Mouse (Mus musculus) heart, adult 8-10 months (tissue): ENCODE data around the gene Cdhr4. TPM values are rescaled to one million over a fixed set of nuclear protein-coding genes. Genes with fewer than 3 reads are reported as not detected.
"Not testable (repeated sequence)": the region's sequence is repeated elsewhere in the genome, so short reads cannot be mapped to it uniquely, and the experiment has no call there.

Experiments
- DNase-seq: peaks from one replicate; pipeline ENCODE4 v3.0.0; 2022; ENCODE audit warnings: low spot score
- total RNA-seq, 4 experiments: library from RNA; stranded (reverse); gene quantifications; 2 replicates each; pipeline ENCODE4 v1.2.4; 2022

Gene Cdhr4
- total RNA-seq, 4 experiments from 2014 or later, result 0.17 to 0.41 (median 0.19) TPM; not detected in 1

DNA sequence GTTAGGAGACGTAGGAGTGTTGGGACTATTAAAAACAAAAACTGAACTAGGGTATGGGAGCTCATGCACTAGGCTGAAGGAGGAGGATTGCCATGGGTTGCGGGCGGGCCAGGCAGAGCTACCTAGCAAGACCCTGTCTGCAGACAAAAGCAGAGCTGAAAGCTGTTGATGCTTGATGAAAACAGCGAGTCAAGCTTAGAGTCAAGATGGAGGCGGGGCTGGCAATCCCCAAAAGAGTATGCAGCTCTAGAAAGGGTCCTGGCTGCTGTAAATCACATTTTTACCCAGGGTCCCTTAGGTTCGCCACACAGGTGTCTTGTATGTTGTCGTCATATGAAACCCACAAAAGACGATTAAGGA lies 11.2 kb downstream of the Cdhr4 start:
- DNase-seq, result no peak

- no peak for DNase-seq
Measured at GRCm38 (mm10) chr9:108008041-108008440, 15.7 kb downstream of the Cdhr4 start.

DNA sequence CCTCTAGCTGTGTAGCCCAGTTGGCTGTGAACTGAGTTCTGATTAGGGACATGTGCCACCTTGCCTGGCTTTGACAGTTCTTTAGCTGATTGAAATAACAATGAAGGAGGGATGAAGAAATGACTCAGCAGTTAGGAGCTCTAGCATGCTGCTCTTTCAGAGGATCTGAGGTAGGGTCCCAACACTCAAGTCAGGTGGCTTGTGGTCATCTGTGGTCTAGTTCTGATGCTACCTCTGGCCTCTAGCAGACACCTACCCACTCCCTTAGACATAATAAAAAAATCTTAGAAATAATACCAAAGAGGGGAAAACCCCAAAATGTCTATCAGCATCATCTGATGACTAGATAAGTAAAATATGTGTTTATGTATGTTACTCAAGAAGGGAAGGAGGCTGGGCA lies 18.1 kb downstream of the Cdhr4 start:
- DNase-seq, result no peak

- DNase-seq, result not testable (repeated sequence)
Measured at GRCm38 (mm10) chr9:108013577-108013976, 21.3 kb downstream of the Cdhr4 start.

DNA sequence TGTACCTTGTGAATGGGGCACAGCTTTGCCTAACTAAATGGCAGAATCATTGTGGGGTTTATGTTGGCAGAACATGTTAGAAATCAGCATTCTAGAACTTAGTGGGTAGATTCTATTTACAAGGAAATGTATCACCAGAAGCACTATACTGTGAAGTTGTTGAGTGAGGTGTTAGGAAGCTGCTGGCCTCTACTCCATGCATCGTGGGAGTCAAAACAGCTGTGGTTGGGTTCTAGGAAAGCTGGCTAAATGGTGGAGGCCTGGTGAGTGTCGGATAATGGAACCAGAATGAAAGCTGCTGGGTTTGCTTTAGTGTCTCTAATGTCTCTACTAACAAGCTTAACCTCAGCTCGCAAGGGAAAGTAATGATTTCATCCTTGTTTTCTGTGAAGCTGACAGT lies 24.8 kb downstream of the Cdhr4 start:
- no peak for DNase-seq

DNA sequence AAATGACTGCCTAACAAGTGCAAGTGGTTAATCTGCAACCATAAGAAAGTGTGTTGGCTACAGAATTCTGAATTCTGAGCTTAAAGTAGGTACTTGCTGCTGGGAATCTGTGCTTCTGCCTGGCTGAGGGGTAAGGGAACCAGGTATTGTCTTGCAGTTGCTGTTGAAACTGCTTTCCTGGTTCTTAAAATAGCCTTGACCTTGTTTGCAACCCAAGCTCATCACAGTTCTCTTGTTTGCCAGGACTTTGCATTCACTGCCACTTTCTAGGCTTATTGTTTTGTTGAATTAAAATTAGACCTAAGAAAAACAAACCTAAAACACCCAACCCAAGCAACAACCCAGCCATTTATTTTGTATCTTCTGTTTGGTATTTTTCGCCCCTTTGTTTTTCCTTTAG lies 28.4 kb downstream of the Cdhr4 start:
- DNase-seq, result no peak

GRCm38 (mm10) chr9:108023216-108023615 lies 30.9 kb downstream of the Cdhr4 start:
- DNase-seq, result no peak

- no peak for DNase-seq
Measured at GRCm38 (mm10) chr9:108026584-108026983, 34.3 kb downstream of the Cdhr4 start.

DNA sequence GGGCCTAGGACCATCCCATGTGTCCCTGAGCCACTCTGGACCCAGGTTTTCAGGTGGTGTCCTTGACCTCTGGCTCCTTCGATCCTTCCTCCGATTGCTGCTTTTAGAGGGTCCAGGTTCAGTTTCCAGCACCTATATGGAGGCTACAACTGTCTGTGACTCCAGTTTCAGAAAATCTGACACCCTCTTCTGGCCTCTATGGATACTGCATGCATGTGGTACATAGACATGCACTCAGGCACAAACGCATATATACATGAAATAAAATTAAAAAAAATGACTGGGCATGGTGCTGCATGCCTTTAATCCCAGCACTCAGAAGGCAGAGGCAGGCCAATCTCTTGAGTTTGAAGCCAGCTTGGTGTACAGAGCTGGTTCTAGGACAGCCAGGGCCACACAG lies 35.6 kb downstream of the Cdhr4 start:
- DNase-seq, result no peak

DNA sequence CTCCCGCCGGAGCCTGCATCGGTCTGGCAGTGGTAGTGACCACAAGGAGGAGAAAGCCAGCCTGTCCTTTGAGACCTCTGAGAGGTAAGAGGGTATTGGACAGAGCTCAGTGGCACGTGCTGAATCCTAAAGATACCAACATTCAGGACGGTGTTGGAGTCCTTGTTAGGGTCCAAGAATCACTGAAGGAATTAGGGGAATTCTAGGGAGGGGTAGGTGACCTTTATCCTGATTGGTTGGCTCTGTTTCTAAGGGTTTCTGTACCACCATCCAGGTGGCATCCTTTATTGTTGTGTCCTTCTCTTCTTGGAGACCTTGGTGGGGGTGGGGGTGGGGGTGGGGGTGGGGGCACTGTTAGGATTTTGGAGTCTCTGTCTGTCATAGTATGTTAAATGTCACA lies 39.8 kb downstream of the Cdhr4 start:
- no peak for DNase-seq

- no peak for DNase-seq
Measured at GRCm38 (mm10) chr9:108035331-108036156, 43.2 kb downstream of the Cdhr4 start.

- DNase-seq, result no peak
Measured at GRCm38 (mm10) chr9:108044751-108045492, 52.6 kb downstream of the Cdhr4 start.

- no peak for DNase-seq
Measured at GRCm38 (mm10) chr9:108046582-108046981, 54.3 kb downstream of the Cdhr4 start.

DNA sequence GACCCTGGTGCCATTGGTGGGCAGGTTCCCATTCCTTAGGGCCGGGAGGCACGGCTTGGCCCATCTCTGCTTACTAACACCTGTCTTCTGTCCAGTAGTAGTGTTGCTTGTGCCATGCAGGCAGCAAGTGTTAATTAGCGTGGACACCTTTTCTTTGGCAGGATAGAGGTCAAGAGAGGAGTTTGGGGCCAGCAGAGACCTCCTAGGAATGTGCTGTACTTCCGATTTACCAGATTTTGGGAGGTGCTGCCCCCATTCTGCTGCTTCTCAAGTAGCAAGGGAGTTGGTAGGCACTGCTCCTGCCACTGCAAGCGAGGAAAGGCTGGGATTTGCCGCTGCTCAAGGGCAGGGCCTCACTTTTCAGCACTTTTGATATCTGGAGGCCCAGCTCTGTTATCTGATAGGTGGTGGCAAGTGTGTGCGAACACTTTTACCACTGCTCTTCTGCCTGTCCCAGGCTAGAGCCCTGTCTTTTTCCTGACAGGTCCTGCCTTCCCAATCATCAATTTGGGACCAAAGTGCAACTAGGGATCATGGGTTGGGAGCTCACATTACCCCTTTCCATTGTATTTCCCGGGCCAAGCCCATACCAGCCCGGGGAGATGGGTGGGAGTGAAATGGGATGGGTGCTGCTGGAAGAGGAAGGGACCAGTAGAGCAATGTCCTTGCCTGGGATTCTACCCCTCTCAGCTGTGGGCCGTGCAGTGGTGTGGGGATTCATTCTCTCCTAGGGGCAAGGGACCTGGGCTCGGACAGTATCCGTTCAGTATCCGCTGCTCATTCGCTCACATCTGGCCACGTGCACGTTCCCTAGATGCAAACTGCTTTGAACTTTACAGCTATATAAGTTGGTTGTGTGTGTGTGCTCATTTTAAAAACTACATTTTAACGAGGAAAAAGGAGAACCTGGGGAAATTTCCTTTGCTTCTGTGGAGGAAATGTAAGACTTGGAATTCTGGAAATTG lies 55.6 kb downstream of the Cdhr4 start:
- DNase-seq, result no peak

- no peak for DNase-seq
Measured at GRCm38 (mm10) chr9:108048566-108048955, 56.3 kb downstream of the Cdhr4 start.

DNA sequence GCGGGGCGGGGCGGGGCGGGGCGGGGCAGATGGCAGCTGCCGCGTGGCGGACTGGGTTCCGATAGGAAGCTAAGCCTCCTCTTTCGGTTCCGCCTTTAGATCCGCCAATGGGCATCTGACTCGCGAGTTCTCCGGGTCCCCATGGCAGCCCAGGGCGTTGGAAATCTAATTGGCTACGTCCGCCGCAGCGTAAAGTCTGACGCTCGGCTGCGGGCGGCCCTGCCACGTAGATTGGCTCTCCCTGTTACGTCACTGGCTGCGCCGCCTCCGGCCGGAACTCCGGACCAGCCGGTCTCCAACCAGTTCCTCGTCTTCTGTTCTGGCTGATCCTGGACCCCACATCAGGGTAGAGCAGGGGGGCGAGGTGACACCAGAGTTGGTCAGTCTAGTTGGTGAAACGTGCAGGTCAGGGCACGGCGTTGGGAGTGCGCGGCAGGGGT lies 56.7 kb downstream of the Cdhr4 start, which contains the start of gene Gmppb:
TSS of gene Gmppb (plus strand) at position 227 of the 440 bp plus-strand sequence.
- peak; percentile 97 for DNase-seq

Other genes starting within 250 kb of the Cdhr4 start
- 10 to 100 TPM; 34.0 to 45.4 (median 39.7) TPM for gene Rbm5, start 221.5 kb upstream of the Cdhr4 start, total RNA-seq
- gene Rbm6, start 119.3 kb upstream of the Cdhr4 start, total RNA-seq, result 10 to 100 TPM; 24.8 to 31.0 (median 27.6) TPM
- 10 to 100 TPM; 10.8 to 12.2 (median 11.9) TPM for gene Mon1a, start 104.3 kb upstream of the Cdhr4 start, total RNA-seq
- 1 to 10 TPM; 1.3 to 3.7 (median 2.1) TPM for gene Mst1r, start 85.6 kb upstream of the Cdhr4 start, total RNA-seq
- gene Actl11, start 64.0 kb upstream of the Cdhr4 start, total RNA-seq, result not detected
- gene Camkv, start 56.8 kb upstream of the Cdhr4 start, total RNA-seq, result under 1 TPM in 2 of 4 experiments, not detected in 2; 0.16 to 0.66 TPM
- 1 to 10 TPM in 1 of 4 experiments, under 1 TPM in 3; 0.33 to 1.6 (median 0.80) TPM for gene Traip, start 42.4 kb upstream of the Cdhr4 start, total RNA-seq
- 10 to 100 TPM in 3 of 4 experiments, 1 to 10 TPM in 1; 8.8 to 20.8 (median 13.5) TPM for gene Uba7, start 17.0 kb upstream of the Cdhr4 start, total RNA-seq
- under 1 TPM in 1 of 4 experiments, not detected in 3; 0.25 TPM for gene Gm20661, start 9.4 kb upstream of the Cdhr4 start, total RNA-seq
- gene Inka1, start 6.6 kb upstream of the Cdhr4 start, total RNA-seq, result 1 to 10 TPM; 6.0 to 9.5 (median 9.0) TPM
- gene Gm20662, start 3.9 kb downstream of the Cdhr4 start, total RNA-seq, result not detected
- 10 to 100 TPM; 32.4 to 54.1 (median 41.1) TPM for gene Ip6k1, start 10.0 kb downstream of the Cdhr4 start, total RNA-seq
- 1 to 10 TPM; 7.3 to 9.6 (median 9.0) TPM for gene Gmppb, start 56.7 kb downstream of the Cdhr4 start, total RNA-seq
- gene Amigo3, start 60.7 kb downstream of the Cdhr4 start, total RNA-seq, result 1 to 10 TPM; 1.3 to 3.1 (median 1.6) TPM
- under 1 TPM in 1 of 4 experiments, not detected in 3; 0.14 TPM for gene Mst1, start 87.9 kb downstream of the Cdhr4 start, total RNA-seq
- gene Rnf123, start 90.8 kb downstream of the Cdhr4 start, total RNA-seq, result 100 to 1,000 TPM; 103 to 132 (median 110) TPM
- gene Apeh, start 102.1 kb downstream of the Cdhr4 start, total RNA-seq, result 10 to 100 TPM; 38.5 to 49.0 (median 44.9) TPM
- gene Bsn, start 197.9 kb downstream of the Cdhr4 start, total RNA-seq, result under 1 TPM; 0.05 to 0.06 (median 0.06) TPM